Mouse (Mus musculus): ENCODE results near the gene Olfr116. TPM values are rescaled to one million over a fixed set of nuclear protein-coding genes. Genes with fewer than 3 reads are reported as not detected.

Olfr116 gene
- not detected in 2 replicates for polyA plus RNA-seq (2015; fragmentation: Nextera tagmentation; extraction: Ambion mirVana)

DNA sequence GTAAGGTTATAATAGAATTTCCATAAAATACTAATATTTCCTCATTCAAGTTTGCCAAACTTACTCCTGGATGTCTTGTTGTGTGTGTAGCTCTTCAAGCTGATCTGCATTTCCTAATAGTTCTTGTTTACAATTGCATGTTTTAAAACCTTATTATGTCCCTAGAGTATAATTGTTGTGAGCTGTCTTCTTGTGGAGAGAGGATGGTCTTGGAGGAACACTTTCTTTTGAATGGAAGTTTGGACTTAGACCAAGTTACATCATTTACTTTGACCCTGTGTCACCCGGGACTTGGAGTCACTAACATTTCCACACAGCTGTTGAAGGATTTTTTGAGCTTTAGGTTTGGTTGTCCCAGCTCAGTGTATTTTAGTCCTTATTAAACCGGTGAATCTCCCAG is at the start of gene Olfr116, which contains the start of gene Olfr115:
TSS of gene Olfr116 (minus strand) at position 191 of the 400 bp plus-strand sequence.
TSS of gene Olfr115 (minus strand) at position 101 of the 400 bp plus-strand sequence.
- Histone ChIP-seq H3K27ac (ENCODE audit: low read length) (no peak within 1 kb of the TSS), H3K36me3 (ENCODE audit: control insufficient read depth, insufficient read depth, low read length) (no peaks in the 10 kb centered on the region), H3K4me2 (ENCODE audit: low read depth, low read length) (no peak within 1 kb of the TSS), H3K9ac (ENCODE audit: low read length) (no peak within 1 kb of the TSS), H3K9me3 (ENCODE audit: control insufficient read depth, low read length) (no peaks in the 10 kb centered on the region), H3K4me3 (ENCODE audit: low read length) (no peak within 1 kb of the TSS), H3K27me3 (ENCODE audit: control insufficient read depth, insufficient read depth, low read depth, low read length) (no peaks in the 10 kb centered on the region), H3K4me1 (replicated peaks; ENCODE audit: control insufficient read depth, insufficient read depth, low read length) (no peaks in the 10 kb centered on the region)
- no peak for ATAC-seq (ENCODE audit: low read depth)
- 78% methylated on average over 2 of the region's 2 CpGs for WGBS

DNA sequence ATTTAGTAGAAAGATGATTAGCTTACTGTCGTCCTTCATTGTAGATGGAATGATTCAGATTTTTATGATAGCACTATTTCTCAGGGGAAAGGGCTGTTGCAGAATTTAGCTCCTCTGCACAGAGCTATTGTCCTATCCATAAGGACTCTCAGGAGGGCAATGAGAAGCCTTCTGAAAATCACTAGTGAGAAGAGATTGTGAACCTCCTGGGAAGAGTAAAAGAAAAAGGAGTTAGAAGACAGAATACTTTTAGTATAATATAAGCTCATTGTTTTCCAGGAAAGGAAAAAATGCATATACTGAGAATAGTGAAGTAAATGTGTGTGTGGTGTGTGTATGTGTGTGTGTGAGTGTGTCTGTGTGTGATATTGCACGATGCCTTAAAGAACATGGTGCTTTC is 39.7 kb upstream of the Olfr116 start, which contains the start of gene Olfr118:
TSS of gene Olfr118 (plus strand) at position 301 of the 400 bp plus-strand sequence.
- no peaks in the 10 kb centered on the region for H3K9me3 ChIP-seq (ENCODE audit: control insufficient read depth, low read length)
- H3K27ac ChIP-seq (ENCODE audit: low read length) = no peak within 1 kb of the TSS
- no peak for ATAC-seq (ENCODE audit: low read depth)
- whole genome bisulfite sequencing = 60% methylated on average over 2 of the region's 2 CpGs
- H3K4me2 ChIP-seq (ENCODE audit: low read depth, low read length) = no peak within 1 kb of the TSS
- H3K36me3 ChIP-seq (ENCODE audit: control insufficient read depth, insufficient read depth, low read length) = no peaks in the 10 kb centered on the region
- H3K4me1 ChIP-seq (replicated peaks; ENCODE audit: control insufficient read depth, insufficient read depth, low read length) = no peaks in the 10 kb centered on the region
- no peak within 1 kb of the TSS for H3K9ac ChIP-seq (ENCODE audit: low read length)
- no peaks in the 10 kb centered on the region for H3K27me3 ChIP-seq (ENCODE audit: control insufficient read depth, insufficient read depth, low read depth, low read length)
- no peak within 1 kb of the TSS for H3K4me3 ChIP-seq (ENCODE audit: low read length)

DNA sequence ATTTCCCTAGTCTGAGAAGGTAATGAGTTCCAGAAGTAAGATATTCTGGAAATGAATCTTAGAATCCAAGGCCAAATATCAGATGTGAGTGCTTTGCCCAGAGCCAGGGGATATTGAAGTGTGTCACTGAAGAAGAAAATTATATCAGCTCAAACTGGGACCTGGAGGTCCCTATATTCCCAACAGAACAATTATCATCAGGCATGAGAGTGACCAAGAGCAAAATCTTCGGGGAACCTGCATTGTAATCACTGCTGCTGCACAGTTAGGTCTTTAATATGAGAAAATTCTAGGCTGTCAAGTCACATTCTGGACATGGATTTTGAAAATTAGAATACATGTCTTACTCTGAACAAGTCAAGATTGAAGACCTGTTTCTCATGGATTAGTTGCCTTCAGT is 36.7 kb upstream of the Olfr116 start, which contains the start of gene Olfr117:
TSS of gene Olfr117 (minus strand) at position 101 of the 400 bp plus-strand sequence.
- Histone ChIP-seq H3K27ac (ENCODE audit: low read length) (no peak within 1 kb of the TSS), H3K4me2 (ENCODE audit: low read depth, low read length) (no peak within 1 kb of the TSS), H3K4me1 (replicated peaks; ENCODE audit: control insufficient read depth, insufficient read depth, low read length) (no peaks in the 10 kb centered on the region), H3K36me3 (ENCODE audit: control insufficient read depth, insufficient read depth, low read length) (no peaks in the 10 kb centered on the region), H3K9ac (ENCODE audit: low read length) (no peak within 1 kb of the TSS), H3K4me3 (ENCODE audit: low read length) (no peak within 1 kb of the TSS), H3K27me3 (ENCODE audit: control insufficient read depth, insufficient read depth, low read depth, low read length) (no peaks in the 10 kb centered on the region), H3K9me3 (ENCODE audit: control insufficient read depth, low read length) (no peaks in the 10 kb centered on the region)
- ATAC-seq (ENCODE audit: low read depth) = no peak
- 50% methylated on average over 1 of the region's 1 CpGs for WGBS

DNA sequence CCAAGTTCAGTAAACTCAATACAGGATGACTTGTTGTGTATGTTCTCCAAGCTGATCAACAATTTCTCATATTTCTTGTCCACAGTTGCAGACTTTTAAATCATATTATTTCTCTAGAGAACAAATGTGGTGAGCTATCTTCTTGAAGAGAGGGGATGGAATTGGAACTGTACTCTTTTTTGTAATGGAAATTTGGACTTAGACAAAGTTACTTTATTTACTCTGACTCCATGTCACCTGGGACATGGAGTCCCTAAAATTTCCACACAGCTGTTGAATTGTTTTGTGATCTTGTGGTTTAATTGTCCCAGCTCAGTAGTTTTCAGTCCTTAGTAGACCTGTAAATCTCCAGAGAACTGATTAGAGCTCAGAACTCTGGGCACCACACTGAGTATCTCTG is 34.4 kb downstream of the Olfr116 start, which contains the start of gene Olfr114:
TSS of gene Olfr114 (minus strand) at position 101 of the 400 bp plus-strand sequence.
- H3K27me3 ChIP-seq (ENCODE audit: control insufficient read depth, insufficient read depth, low read depth, low read length) = no peaks in the 10 kb centered on the region
- no peaks in the 10 kb centered on the region for H3K4me1 ChIP-seq (replicated peaks; ENCODE audit: control insufficient read depth, insufficient read depth, low read length)
- ATAC-seq (ENCODE audit: low read depth) = no peak
- H3K9me3 ChIP-seq (ENCODE audit: control insufficient read depth, low read length) = no peaks in the 10 kb centered on the region
- H3K4me3 ChIP-seq (ENCODE audit: low read length) = no peak within 1 kb of the TSS
- no peak within 1 kb of the TSS for H3K27ac ChIP-seq (ENCODE audit: low read length)
- H3K36me3 ChIP-seq (ENCODE audit: control insufficient read depth, insufficient read depth, low read length) = no peaks in the 10 kb centered on the region
- H3K9ac ChIP-seq (ENCODE audit: low read length) = no peak within 1 kb of the TSS
- H3K4me2 ChIP-seq (ENCODE audit: low read depth, low read length) = no peak within 1 kb of the TSS

DNA sequence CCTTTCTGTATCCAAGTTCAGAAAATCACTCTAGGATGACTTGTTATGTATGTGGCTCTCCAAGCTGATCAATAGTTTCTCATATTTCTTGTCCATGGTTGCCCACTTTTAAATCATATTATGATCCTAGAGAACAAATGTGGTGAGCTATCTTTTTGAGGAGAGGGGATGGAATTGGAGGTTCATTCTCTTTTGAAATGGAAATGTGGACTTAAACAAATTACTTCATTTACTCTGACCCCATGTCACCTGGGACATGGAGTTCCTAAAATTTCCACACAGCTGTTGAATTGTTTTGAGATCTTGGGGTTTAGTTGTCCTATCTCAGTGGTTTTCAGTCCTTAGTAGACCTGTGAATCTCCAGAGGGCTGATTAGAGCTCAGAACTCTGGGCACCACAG is 49.4 kb downstream of the Olfr116 start, which contains the start of gene Olfr113:
TSS of gene Olfr113 (minus strand) at position 101 of the 400 bp plus-strand sequence.
- Histone ChIP-seq H3K4me1 (replicated peaks; ENCODE audit: control insufficient read depth, insufficient read depth, low read length) (no peaks in the 10 kb centered on the region), H3K27me3 (ENCODE audit: control insufficient read depth, insufficient read depth, low read depth, low read length) (no peaks in the 10 kb centered on the region), H3K9me3 (ENCODE audit: control insufficient read depth, low read length) (no peaks in the 10 kb centered on the region), H3K4me3 (ENCODE audit: low read length) (no peak within 1 kb of the TSS), H3K36me3 (ENCODE audit: control insufficient read depth, insufficient read depth, low read length) (no peaks in the 10 kb centered on the region), H3K4me2 (ENCODE audit: low read depth, low read length) (no peak within 1 kb of the TSS), H3K9ac (ENCODE audit: low read length) (no peak within 1 kb of the TSS), H3K27ac (ENCODE audit: low read length) (no peak within 1 kb of the TSS)
- ATAC-seq (ENCODE audit: low read depth) = no peak

Other genes starting within 250 kb of the Olfr116 start
- gene Olfr105-ps, start 248.2 kb downstream of the Olfr116 start, polyA plus RNA-seq (2015; fragmentation: Nextera tagmentation; extraction: Ambion mirVana) = not detected in 2 replicates
- gene Olfr106-ps, start 236.8 kb downstream of the Olfr116 start, polyA plus RNA-seq (2015; fragmentation: Nextera tagmentation; extraction: Ambion mirVana) = not detected in 2 replicates
- not detected in 2 replicates for gene Olfr107, start 228.0 kb downstream of the Olfr116 start, polyA plus RNA-seq (2015; fragmentation: Nextera tagmentation; extraction: Ambion mirVana)
- not detected in 2 replicates for gene Olfr108, start 181.7 kb downstream of the Olfr116 start, polyA plus RNA-seq (2015; fragmentation: Nextera tagmentation; extraction: Ambion mirVana)
- not detected in 2 replicates for gene Olfr109, start 168.3 kb downstream of the Olfr116 start, polyA plus RNA-seq (2015; fragmentation: Nextera tagmentation; extraction: Ambion mirVana)
- not detected in 2 replicates for gene H2-M2, start 143.6 kb downstream of the Olfr116 start, polyA plus RNA-seq (2015; fragmentation: Nextera tagmentation; extraction: Ambion mirVana)
- gene Olfr110, start 134.7 kb downstream of the Olfr116 start, polyA plus RNA-seq (2015; fragmentation: Nextera tagmentation; extraction: Ambion mirVana) = not detected in 2 replicates
- gene Olfr111, start 119.2 kb downstream of the Olfr116 start, polyA plus RNA-seq (2015; fragmentation: Nextera tagmentation; extraction: Ambion mirVana) = not detected in 2 replicates
- gene Olfr112, start 57.7 kb downstream of the Olfr116 start, polyA plus RNA-seq (2015; fragmentation: Nextera tagmentation; extraction: Ambion mirVana) = not detected in 2 replicates
- gene Olfr113, start 49.5 kb downstream of the Olfr116 start, polyA plus RNA-seq (2015; fragmentation: Nextera tagmentation; extraction: Ambion mirVana) = not detected in 2 replicates
- gene Olfr114, start 34.5 kb downstream of the Olfr116 start, polyA plus RNA-seq (2015; fragmentation: Nextera tagmentation; extraction: Ambion mirVana) = not detected in 2 replicates
- gene Olfr115, start 90 bp downstream of the Olfr116 start, polyA plus RNA-seq (2015; fragmentation: Nextera tagmentation; extraction: Ambion mirVana) = not detected in 2 replicates
- gene Olfr117, start 36.6 kb upstream of the Olfr116 start, polyA plus RNA-seq (2015; fragmentation: Nextera tagmentation; extraction: Ambion mirVana) = not detected in 2 replicates
- not detected in 2 replicates for gene Olfr118, start 39.8 kb upstream of the Olfr116 start, polyA plus RNA-seq (2015; fragmentation: Nextera tagmentation; extraction: Ambion mirVana)
- gene Olfr119, start 69.4 kb upstream of the Olfr116 start, polyA plus RNA-seq (2015; fragmentation: Nextera tagmentation; extraction: Ambion mirVana) = not detected in 2 replicates
- gene Olfr120, start 94.6 kb upstream of the Olfr116 start, polyA plus RNA-seq (2015; fragmentation: Nextera tagmentation; extraction: Ambion mirVana) = not detected in 2 replicates
- gene Olfr121, start 121.7 kb upstream of the Olfr116 start, polyA plus RNA-seq (2015; fragmentation: Nextera tagmentation; extraction: Ambion mirVana) = not detected in 2 replicates
- not detected in 2 replicates for gene Olfr122, start 141.4 kb upstream of the Olfr116 start, polyA plus RNA-seq (2015; fragmentation: Nextera tagmentation; extraction: Ambion mirVana)
- not detected in 2 replicates for gene Olfr123, start 166.3 kb upstream of the Olfr116 start, polyA plus RNA-seq (2015; fragmentation: Nextera tagmentation; extraction: Ambion mirVana)
- gene Olfr124, start 172.7 kb upstream of the Olfr116 start, polyA plus RNA-seq (2015; fragmentation: Nextera tagmentation; extraction: Ambion mirVana) = not detected in 2 replicates
- gene Olfr125, start 205.8 kb upstream of the Olfr116 start, polyA plus RNA-seq (2015; fragmentation: Nextera tagmentation; extraction: Ambion mirVana) = not detected in 2 replicates
- gene Olfr126, start 220.3 kb upstream of the Olfr116 start, polyA plus RNA-seq (2015; fragmentation: Nextera tagmentation; extraction: Ambion mirVana) = not detected in 2 replicates

All from lung, embryonic 16.5 days (tissue).